Mouse (Mus musculus): Measurements from ENCODE around the gene Gm5901.
"Not testable (repeated sequence)": the region's sequence is repeated elsewhere in the genome, so short reads cannot be mapped to it uniquely, and the experiment has no call there.

Gm5901 gene

GRCm38 (mm10) chr7:105404268-105404667, 29.4 kb downstream of the Gm5901 start, which contains the start of gene Cnga4:
Gene Cnga4 (plus strand): TSS chr7:105404568.
- no peak for DNase-seq (ENCODE audit: low read depth)

- no peak for DNase-seq (ENCODE audit: low read depth)
Measured at GRCm38 (mm10) chr7:105406322-105406721, 31.5 kb downstream of the Gm5901 start.

GRCm38 (mm10) chr7:105411874-105412632, 37.2 kb downstream of the Gm5901 start:
- not testable (repeated sequence) for DNase-seq (ENCODE audit: low read depth)

GRCm38 (mm10) chr7:105414385-105414784, 39.5 kb downstream of the Gm5901 start:
- no peak for DNase-seq (ENCODE audit: low read depth)

GRCm38 (mm10) chr7:105416529-105416928, 41.7 kb downstream of the Gm5901 start:
- no peak for DNase-seq (ENCODE audit: low read depth)

- no peak for DNase-seq (ENCODE audit: low read depth)
Measured at GRCm38 (mm10) chr7:105418106-105418505, 43.3 kb downstream of the Gm5901 start.

- DNase-seq (ENCODE audit: low read depth): no peak
Measured at GRCm38 (mm10) chr7:105420903-105421302, 46.1 kb downstream of the Gm5901 start.

GRCm38 (mm10) chr7:105424368-105424767, 49.5 kb downstream of the Gm5901 start:
- no peak for DNase-seq (ENCODE audit: low read depth)

GRCm38 (mm10) chr7:105425424-105426043, 50.7 kb downstream of the Gm5901 start, which contains the start of gene Cckbr:
Gene Cckbr (plus strand): TSS chr7:105425731.
- DNase-seq (ENCODE audit: low read depth): no peak

GRCm38 (mm10) chr7:105426051-105426450, 51.2 kb downstream of the Gm5901 start:
- no peak for DNase-seq (ENCODE audit: low read depth)
